Mouse (Mus musculus) heart, adult 2 months (tissue): ENCODE results near the gene Nmur1. TPM values are rescaled to one million over a fixed set of nuclear protein-coding genes. Genes with fewer than 3 reads are reported as not detected.

Experiments used
- DNase-seq, 2 experiments: peaks; one replicate each; pipeline ENCODE4 v3.0.0; 2021
- H3K27ac ChIP-seq: fragments of 200-600 bp; 2 replicates; pipeline ENCODE4 v1.8.1; 2022
- H3K27me3 ChIP-seq: fragments of 200-500 bp; 2 replicates; pipeline ENCODE4 v1.6.1; 2012; ENCODE audit warnings: mild to moderate bottlenecking, low read length, inconsistent platforms, mixed read lengths; ENCODE audit not compliant: control insufficient read depth, insufficient read depth
- H3K36me3 ChIP-seq: fragments of 200-500 bp; 2 replicates; pipeline ENCODE4 v1.6.1; 2012; ENCODE audit warnings: low read length, inconsistent platforms; ENCODE audit not compliant: control insufficient read depth, insufficient read depth
- H3K4me1 ChIP-seq: fragments of 200-500 bp; 2 replicates; pipeline ENCODE4 v1.6.1; 2011; ENCODE audit warnings: low read length; ENCODE audit not compliant: control insufficient read depth, insufficient read depth
- H3K4me3 ChIP-seq: fragments of 200-600 bp; 2 replicates; pipeline ENCODE4 v1.8.1; 2022
- H3K79me2 ChIP-seq: fragments of 200-500 bp; replicated peaks from 2 replicates; pipeline ENCODE4 v1.6.1; 2012; ENCODE audit warnings: mild to moderate bottlenecking, inconsistent platforms, low read length, moderate library complexity, mixed read lengths; ENCODE audit not compliant: control insufficient read depth, insufficient read depth
- H3K9ac ChIP-seq: fragments of 200-500 bp; 2 replicates; pipeline ENCODE4 v1.6.1; 2012; ENCODE audit warnings: low read depth, mild to moderate bottlenecking, control low read depth, inconsistent platforms, low read length, mixed read lengths
- CTCF ChIP-seq: fragments of 200-600 bp; IDR thresholded peaks from 2 replicates; pipeline ENCODE4 v1.8.1; 2022; ENCODE audit warnings: antibody characterized with exemption, mild to moderate bottlenecking, moderate library complexity
- EP300 ChIP-seq: fragments of 200-500 bp; IDR thresholded peaks from 2 replicates; pipeline ENCODE4 v1.6.1; 2011; ENCODE audit warnings: low read depth, low read length, control low read depth; ENCODE audit not compliant: insufficient read depth
- POLR2A ChIP-seq: fragments of 200-500 bp; IDR thresholded peaks from 2 replicates; pipeline ENCODE4 v1.6.1; 2011; ENCODE audit warnings: mild to moderate bottlenecking, low read depth, low read length, control low read depth; ENCODE audit not compliant: insufficient read depth
- WGBS: fragments of 180-500 bp; shearing (Covaris S2); methylation state at CpG from one replicate; pipeline ENCODE4 v1.1.7; 2018; 5-methylcytosine and 5-hydroxymethylcytosine counted together
- intact Hi-C: fragments of 180-260 bp; cut with DNase I; formaldehyde crosslinking; loops from one replicate; pipeline ENCODE4 v1.15.1; 2025
- polyA plus RNA-seq: library from polyadenylated mRNA; depleted of rRNA; stranded (reverse); fragments of >200 nt; gene quantifications from 2 replicates; pipeline ENCODE4 v1.2.3, GENCODE M21; 2012
- total RNA-seq, 2 experiments: library from RNA; stranded (reverse); gene quantifications; 2 replicates each; pipeline ENCODE4 v1.2.3; 2021

The Nmur1 gene
- total and polyA plus RNA-seq, 3 experiments = not detected

DNA sequence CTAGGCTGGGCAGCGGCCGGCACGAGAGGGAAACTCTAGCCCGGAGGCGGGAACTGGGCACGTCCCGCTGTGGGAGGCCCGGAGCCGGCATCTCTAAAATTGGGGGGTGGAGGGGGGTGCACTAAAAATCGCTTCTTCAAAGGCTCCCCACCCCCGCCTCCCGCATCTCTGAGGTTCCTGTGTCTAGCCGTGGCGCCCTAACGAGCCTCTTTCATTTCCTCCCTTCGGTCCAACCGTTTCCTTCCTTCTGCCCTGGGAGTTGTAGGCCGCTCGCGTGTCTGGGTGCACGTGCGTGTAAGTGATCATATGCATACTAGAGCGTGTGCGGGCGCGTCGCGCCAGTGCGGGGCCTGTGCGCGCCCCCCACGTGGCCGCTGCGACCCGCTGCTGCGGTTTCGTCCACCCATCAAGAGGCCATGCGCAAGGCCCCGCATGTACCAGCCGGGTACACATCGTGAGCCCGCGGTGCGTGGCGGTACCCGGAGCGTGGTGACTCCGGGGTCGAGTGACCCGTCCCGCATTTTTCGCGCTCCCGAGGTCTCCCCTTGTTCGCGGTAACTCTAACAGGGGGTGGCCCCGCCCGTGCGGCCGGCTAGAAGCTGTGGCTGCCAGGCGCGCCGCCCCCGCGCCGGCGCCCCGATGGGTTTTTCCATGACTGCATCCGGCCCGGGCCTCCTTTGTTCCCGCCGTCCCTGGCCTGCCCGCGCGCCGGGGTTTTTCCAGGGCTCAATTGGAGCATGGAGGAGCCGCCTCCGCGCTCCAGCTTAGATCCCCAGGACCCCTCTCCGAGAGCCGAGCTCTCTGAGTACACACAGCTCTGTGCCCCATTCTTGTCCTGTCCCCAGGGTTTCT lies 16.2 kb upstream of the Nmur1 start:
- H3K79me2 ChIP-seq = no peaks in the 10 kb centered on the region
- H3K4me3 ChIP-seq = peak overlapping the region; percentile 85
- peak overlapping the region; percentile 95 for H3K27ac ChIP-seq
- TF ChIP-seq CTCF (no peak), POLR2A (peak; percentile 72; the same call in 1 of the 2 replicates), EP300 (peak; percentile 38; the same call in 1 of the 2 replicates)
- H3K9ac ChIP-seq = peak overlapping the region; percentile 94
- H3K36me3 ChIP-seq = no peaks in the 10 kb centered on the region
- intact Hi-C loops = loop anchor here (1.0 to 5.0 kb wide), 4 partner anchors 30 to 140 kb away; partner anchors contain the start of genes Cops7b and Pde6d
- WGBS = 1% methylated on average over 81 of the region's 81 CpGs
- H3K4me1 ChIP-seq = peaks cover 13% of the 10 kb centered on the region
- peak; percentile 93 to 94 for DNase-seq
- no peaks in the 10 kb centered on the region for H3K27me3 ChIP-seq

DNA sequence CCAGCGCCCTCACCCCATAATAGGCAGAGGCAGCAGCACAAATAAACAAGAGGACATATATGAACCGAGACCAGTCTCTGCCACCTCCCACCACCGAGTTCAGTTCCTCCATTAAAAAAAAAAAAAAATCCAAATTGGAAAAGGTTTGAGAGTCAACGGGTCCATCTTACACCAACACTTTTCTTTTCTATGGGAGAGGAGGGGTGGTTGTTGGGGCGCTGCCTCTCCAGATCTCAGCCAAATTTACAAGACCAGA lies 15.6 kb upstream of the Nmur1 start:
- WGBS = under 1% methylated on average over 5 of the region's 5 CpGs
- H3K4me3 ChIP-seq = peak overlapping the region; percentile 85
- H3K79me2 ChIP-seq = no peaks in the 10 kb centered on the region
- intact Hi-C loops = loop anchor here (1.0 to 5.0 kb wide), 2 partner anchors 84 to 141 kb away; partner anchors contain the start of genes Cops7b and Pde6d
- H3K9ac ChIP-seq = peak overlapping the region; percentile 94
- TF ChIP-seq POLR2A (no peak; the same call in 1 of the 2 replicates), CTCF (no peak), EP300 (no peak)
- peak overlapping the region; percentile 95 for H3K27ac ChIP-seq
- DNase-seq = no peak
- no peaks in the 10 kb centered on the region for H3K36me3 ChIP-seq
- H3K27me3 ChIP-seq = no peaks in the 10 kb centered on the region
- peaks cover 13% of the 10 kb centered on the region for H3K4me1 ChIP-seq

DNA sequence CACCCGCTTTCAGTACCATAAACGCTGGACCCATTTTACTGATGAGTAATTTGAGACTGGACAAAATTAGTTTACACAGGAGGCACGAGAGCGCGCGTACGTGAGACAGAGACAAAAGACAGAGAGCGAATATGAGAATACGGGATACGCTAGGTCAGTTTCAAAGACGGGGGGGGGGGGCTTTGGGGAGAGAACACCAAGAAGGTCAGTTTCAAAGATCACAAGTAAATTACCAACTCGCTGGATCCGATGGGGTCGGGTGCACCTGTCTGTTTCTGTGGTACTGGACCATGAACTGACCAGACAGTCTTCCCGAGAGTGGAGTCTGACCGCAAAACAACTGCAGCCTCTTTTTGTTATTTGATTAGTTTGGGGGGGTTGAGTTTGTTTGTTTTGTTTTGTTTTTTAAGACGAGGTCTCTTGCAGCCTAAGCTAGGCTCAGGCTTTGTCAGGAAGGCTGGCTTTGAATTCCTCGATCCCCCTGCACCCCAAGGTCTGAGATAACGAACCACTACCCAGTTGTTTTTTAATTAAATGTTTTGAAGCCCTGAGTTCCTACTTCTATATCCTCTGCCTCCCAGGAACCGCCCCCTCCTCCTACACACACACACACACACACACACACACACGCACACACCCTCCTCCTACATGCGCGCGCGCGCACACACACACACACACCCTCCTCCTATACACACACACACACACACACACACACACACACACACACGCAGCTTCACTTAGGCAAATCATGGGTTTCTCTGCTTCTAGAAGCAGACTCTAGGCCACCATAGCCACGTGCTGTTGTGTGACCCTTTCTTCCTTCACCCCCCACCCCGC lies 15.1 kb upstream of the Nmur1 start:
- peak; percentile 73 to 74 for DNase-seq
- Histone ChIP-seq H3K27me3 (no peaks in the 10 kb centered on the region), H3K4me1 (peaks cover 13% of the 10 kb centered on the region), H3K4me3 (peak overlapping the region; percentile 85), H3K36me3 (no peaks in the 10 kb centered on the region), H3K27ac (peak overlapping the region; percentile 95), H3K9ac (peak overlapping the region; percentile 94), H3K79me2 (no peaks in the 10 kb centered on the region)
- WGBS = 4% methylated on average over 29 of the region's 29 CpGs
- intact Hi-C loops = loop anchor here (1.0 to 5.0 kb wide), 4 partner anchors 59 to 141 kb away; partner anchors contain the start of genes Cops7b and Pde6d
- TF ChIP-seq CTCF (no peak), POLR2A (peak; percentile 41; the same call in 1 of the 2 replicates), EP300 (peak; percentile 57; the same call in 1 of the 2 replicates)

DNA sequence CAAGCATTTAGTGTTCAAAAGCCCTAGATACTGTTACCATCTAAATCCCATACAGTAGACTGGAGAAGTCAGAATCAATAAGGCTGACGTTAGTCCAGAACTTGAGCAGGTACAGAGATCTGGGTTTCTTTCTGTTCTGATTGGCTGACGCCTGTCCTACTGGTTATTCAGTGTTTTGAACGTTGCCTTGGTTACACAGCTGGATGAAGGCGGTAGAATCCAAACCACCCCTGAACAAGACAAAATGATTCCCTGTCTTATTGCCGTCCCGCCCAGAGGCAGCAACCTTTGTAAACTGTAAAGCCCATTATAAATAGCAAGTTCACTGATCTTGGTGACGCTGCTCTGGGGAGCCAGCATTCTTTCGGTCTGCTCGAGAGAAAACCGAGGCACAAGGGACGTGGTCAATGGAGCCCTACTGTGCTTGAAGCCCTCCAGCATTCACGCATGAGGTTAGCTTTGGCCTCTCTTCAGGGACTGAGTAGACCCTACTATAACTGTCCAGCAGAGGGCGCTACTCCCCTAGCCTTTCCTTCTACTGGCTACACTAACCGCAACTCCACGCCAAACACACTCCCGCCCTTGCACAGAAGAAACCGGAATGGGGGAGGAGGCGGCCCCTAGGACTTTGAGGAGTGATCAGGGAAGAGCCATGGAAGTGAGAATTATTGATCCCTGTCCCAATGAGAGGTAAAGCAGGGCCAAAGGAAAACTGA lies 14.3 kb upstream of the Nmur1 start:
- peak; percentile 91 to 92 for DNase-seq
- intact Hi-C loops = loop anchor here (1.0 to 5.0 kb wide), 3 partner anchors 60 to 142 kb away; partner anchors contain the start of genes Cops7b and Pde6d
- Histone ChIP-seq H3K9ac (peak overlapping the region; percentile 94), H3K36me3 (no peaks in the 10 kb centered on the region), H3K79me2 (no peaks in the 10 kb centered on the region), H3K4me3 (peak overlapping the region; percentile 40), H3K27ac (peak overlapping the region; percentile 95), H3K4me1 (peaks cover 18% of the 10 kb centered on the region), H3K27me3 (no peaks in the 10 kb centered on the region)
- 8% methylated on average over 18 of the region's 18 CpGs for WGBS
- TF ChIP-seq EP300 (peak; percentile 96), CTCF (peak; percentile 97), POLR2A (peak; percentile 57)

DNA sequence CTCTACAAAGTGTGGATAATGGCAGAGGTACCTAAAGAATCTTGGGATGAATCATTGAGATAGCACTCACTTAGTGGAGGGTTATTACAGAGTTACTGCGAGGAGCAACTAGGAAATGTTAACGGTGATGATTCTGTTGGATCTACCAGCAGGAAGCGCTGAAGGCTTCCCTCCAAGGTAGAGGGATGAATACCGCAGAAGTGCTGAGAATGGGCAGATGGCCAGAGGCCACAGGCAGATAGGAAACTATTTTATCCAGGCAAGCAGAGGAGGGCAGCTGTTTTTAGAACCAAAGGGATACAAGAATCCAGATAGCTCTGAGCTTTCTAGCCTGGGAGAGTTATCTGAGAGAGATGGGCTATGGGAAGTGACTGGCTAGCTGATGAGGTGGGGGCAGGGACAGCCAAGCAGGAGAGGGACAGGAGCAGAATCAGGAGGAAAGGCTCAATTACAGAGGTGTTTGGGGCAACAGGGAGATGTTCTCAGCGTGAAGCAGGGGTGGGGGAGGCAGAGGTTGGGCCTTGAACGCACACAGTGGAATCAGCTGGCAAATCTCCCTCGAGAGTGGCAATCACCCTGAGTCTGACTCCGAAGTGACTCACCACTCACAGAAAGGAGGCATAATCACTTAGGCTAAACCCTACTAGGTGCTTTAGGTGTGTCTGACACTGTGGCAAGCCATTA lies 13.6 kb upstream of the Nmur1 start:
- H3K79me2 ChIP-seq = no peaks in the 10 kb centered on the region
- no peaks in the 10 kb centered on the region for H3K27me3 ChIP-seq
- TF ChIP-seq EP300 = no peak
- TF ChIP-seq POLR2A = no peak
- TF ChIP-seq CTCF = peak; percentile 13; the same call in 1 of the 2 replicates
- intact Hi-C loops = loop anchor here (1.0 to 5.0 kb wide), 3 partner anchors 61 to 143 kb away; partner anchors contain the start of genes Cops7b and Pde6d
- H3K4me3 ChIP-seq = no peak overlapping the region
- peak in 1 of 2 experiments; percentile 27 for DNase-seq
- 15% methylated on average over 8 of the region's 8 CpGs for WGBS
- H3K4me1 ChIP-seq = peaks cover 22% of the 10 kb centered on the region
- H3K27ac ChIP-seq = peak overlapping the region; percentile 95
- H3K9ac ChIP-seq = peak overlapping the region; percentile 30; the same call in 1 of the 2 replicates
- no peaks in the 10 kb centered on the region for H3K36me3 ChIP-seq
